Mouse (Mus musculus) effector memory CD4-positive, alpha-beta T cell, adult 7 months (primary cell): ENCODE data around the gene Olfr104-ps. TPM values are rescaled to one million over a fixed set of nuclear protein-coding genes. Genes with fewer than 3 reads are reported as not detected.

ENCODE experiments used
- polyA plus RNA-seq: library from polyadenylated mRNA; unstranded; fragments of 100-300 nt; shearing (Covaris generic); gene quantifications from one replicate; pipeline ENCODE4 v1.2.1, GENCODE M21; 2017

Gene Olfr104-ps
- not detected for polyA plus RNA-seq

DNA sequence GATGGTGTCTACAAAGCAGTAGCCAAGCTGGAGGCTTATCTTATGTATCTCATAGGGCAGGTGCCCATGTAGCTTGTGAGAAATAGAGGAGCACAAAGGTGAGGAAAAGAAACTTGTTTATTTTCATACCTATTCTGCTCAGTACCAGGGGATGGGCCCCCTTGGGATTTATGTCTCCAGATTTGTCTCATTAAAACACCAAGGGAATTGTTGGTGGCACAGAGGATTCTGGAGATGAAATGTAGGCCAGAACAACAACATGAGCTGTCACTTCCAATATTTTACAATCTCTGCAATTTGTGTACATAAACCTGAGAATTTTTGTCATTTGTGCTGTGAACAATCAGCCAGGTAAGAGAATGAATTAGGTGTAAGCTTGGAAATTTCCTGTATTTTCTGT, at the start of gene Olfr104-ps:
Olfr104-ps (plus strand) TSS at position 301 of the 400 bp plus-strand sequence.

DNA sequence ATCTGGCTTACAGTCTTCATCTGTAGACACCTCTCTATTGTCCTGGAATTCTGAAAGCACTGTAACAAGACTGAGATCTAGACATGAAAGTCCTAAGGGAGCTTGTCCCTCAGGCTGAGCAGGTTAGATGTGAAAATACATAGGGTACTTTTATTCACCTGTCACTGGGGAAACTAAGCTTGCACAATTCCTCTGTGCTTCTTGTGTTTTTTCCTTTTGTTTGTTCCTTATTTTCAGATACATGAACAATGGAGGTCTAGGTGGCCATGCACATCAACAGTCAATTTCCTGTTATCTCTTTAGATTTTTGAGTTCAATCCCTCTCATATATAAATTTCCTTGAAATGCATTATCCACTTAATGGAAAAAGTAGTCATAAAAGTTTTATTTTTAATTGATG, 42.4 kb upstream of the Olfr104-ps start, which contains the start of gene Olfr102:
Olfr102 (minus strand) TSS at position 101 of the 400 bp plus-strand sequence.

DNA sequence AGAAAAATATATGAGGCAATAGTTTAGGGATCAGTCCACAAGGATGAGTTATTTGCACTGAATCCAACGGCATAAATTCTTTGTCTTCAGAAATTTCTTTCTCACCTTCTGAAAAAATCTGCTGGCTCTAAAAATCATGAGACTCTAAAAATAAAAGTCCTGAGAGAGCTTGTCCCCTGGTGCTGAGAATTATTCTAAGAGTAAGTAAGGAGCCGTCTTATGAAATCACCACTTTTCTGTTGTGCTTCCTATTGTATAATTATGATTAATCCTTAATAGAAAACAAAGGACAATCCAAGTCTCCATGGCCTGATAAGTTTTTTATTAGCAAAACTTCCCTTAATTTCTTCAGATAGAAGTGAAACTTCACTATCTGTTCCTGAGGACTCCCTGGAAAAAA, 19.8 kb upstream of the Olfr104-ps start, which contains the start of gene Olfr103:
Olfr103 (minus strand) TSS at position 101 of the 400 bp plus-strand sequence.

DNA sequence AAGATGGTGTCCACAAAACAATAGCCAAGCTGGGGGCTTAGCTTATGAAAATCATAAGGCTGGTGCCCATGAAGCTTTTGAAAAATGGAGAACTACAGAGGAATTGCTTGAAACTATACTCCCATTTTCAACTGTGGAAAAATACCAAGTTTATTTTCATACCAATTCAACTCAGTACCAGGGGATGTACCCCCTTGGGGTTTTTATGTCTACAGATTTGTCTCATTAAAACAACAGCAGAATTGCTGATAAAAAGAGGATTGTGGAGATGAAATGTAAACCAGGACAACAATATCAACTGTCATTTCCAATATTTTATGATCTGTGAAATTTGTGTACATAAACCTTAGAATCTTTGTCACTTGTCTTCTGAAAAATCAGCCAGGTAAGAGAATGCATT, 19.4 kb downstream of the Olfr104-ps start, which contains the start of gene Olfr105-ps:
Olfr105-ps (plus strand) TSS at position 301 of the 400 bp plus-strand sequence.

DNA sequence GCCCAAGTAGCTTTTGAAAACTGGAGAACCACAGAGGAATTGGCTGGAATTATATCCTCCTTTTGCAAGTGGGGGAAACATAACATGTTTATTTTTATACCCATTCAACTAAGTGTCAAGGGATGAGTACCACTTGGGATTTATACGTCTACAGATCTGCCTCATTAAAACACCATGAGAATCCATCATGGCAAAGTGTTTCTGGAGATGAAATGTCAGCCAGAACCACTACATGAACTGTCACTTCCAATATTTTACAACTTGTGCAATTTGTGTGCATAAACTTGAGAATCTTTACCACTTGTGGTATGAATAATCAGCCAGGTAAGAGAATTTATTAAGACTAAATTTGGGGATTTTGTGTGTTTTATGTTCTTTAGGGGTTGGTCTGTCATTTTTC, 30.7 kb downstream of the Olfr104-ps start, which contains the start of gene Olfr106-ps:
Olfr106-ps (plus strand) TSS at position 301 of the 400 bp plus-strand sequence.

DNA sequence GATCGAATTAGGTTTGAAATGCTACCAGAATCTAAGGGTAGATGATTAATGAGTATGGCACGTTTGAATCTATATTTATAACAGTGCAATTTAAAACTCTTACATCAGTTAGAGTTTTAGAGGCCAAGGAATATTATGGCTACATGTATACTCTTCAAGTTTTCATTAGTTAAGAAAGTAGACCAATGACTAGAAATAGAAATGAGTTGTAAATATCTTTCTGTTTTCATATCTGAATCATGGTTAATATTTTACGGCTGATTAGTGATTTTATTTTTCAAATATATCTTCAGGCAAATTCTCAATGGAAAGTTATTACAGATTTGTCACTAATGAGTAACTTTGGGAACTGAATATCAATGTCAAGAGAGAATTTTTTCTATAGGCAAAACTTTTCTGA, 39.5 kb downstream of the Olfr104-ps start, which contains the start of gene Olfr107:
Olfr107 (plus strand) TSS at position 301 of the 400 bp plus-strand sequence.

Other genes with a start within 250 kb of the Olfr104-ps start
- gene Olfr92, start 239.5 kb upstream of the Olfr104-ps start, polyA plus RNA-seq: not detected
- not detected for gene Olfr93, start 198.1 kb upstream of the Olfr104-ps start, polyA plus RNA-seq
- not detected for gene Ubd, start 165.7 kb upstream of the Olfr104-ps start, polyA plus RNA-seq
- gene Olfr94, start 158.6 kb upstream of the Olfr104-ps start, polyA plus RNA-seq: not detected
- gene Olfr95, start 146.5 kb upstream of the Olfr104-ps start, polyA plus RNA-seq: 0.07 TPM
- gene Olfr96, start 139.4 kb upstream of the Olfr104-ps start, polyA plus RNA-seq: not detected
- gene Olfr97, start 122.3 kb upstream of the Olfr104-ps start, polyA plus RNA-seq: not detected
- not detected for gene Olfr98, start 95.8 kb upstream of the Olfr104-ps start, polyA plus RNA-seq
- 97.7 TPM for gene H2-M3, start 89.4 kb upstream of the Olfr104-ps start, polyA plus RNA-seq
- 2.3 TPM for gene Olfr99, start 76.1 kb upstream of the Olfr104-ps start, polyA plus RNA-seq
- gene Olfr101, start 55.3 kb upstream of the Olfr104-ps start, polyA plus RNA-seq: not detected
- gene Olfr102, start 42.5 kb upstream of the Olfr104-ps start, polyA plus RNA-seq: 0.40 TPM
- gene Olfr103, start 19.9 kb upstream of the Olfr104-ps start, polyA plus RNA-seq: not detected
- gene Olfr105-ps, start 19.5 kb downstream of the Olfr104-ps start, polyA plus RNA-seq: not detected
- gene Olfr106-ps, start 30.8 kb downstream of the Olfr104-ps start, polyA plus RNA-seq: not detected
- gene Olfr107, start 39.6 kb downstream of the Olfr104-ps start, polyA plus RNA-seq: not detected
- gene Olfr108, start 85.9 kb downstream of the Olfr104-ps start, polyA plus RNA-seq: not detected
- gene Olfr109, start 99.3 kb downstream of the Olfr104-ps start, polyA plus RNA-seq: not detected
- gene H2-M2, start 124.0 kb downstream of the Olfr104-ps start, polyA plus RNA-seq: not detected
- gene Olfr110, start 132.9 kb downstream of the Olfr104-ps start, polyA plus RNA-seq: not detected
- not detected for gene Olfr111, start 148.4 kb downstream of the Olfr104-ps start, polyA plus RNA-seq
- gene Olfr112, start 209.9 kb downstream of the Olfr104-ps start, polyA plus RNA-seq: not detected
- not detected for gene Olfr113, start 218.1 kb downstream of the Olfr104-ps start, polyA plus RNA-seq
- gene Olfr114, start 233.2 kb downstream of the Olfr104-ps start, polyA plus RNA-seq: not detected